Mouse (Mus musculus) monocyte, adult 5-6 weeks (primary cell): ENCODE results near the gene Acot7. TPM values are rescaled to one million over a fixed set of nuclear protein-coding genes. Genes with fewer than 3 reads are reported as not detected.
A peak's percentile ranks its signal among the peaks of the same experiment; 100 is the strongest.

Experiments
- ATAC-seq: fragments of 153-309, 156-312 bp; replicated peaks from 2 replicates; pipeline ENCODE4 v1.8.0; 2017; ENCODE audit warnings: mild to moderate bottlenecking; ENCODE audit not compliant: low TSS enrichment, insufficient number of reproducible peaks, severe bottlenecking, poor library complexity, low FRiP score
- total RNA-seq: library from RNA; stranded (forward); fragments of 200-1000, 200-491, 200-594 nt; gene quantifications from 3 replicates; pipeline ENCODE4 v1.2.3, GENCODE M21; 2017

Acot7 gene
- total RNA-seq, 1 experiment from 2014 or later = 30.9 TPM

GRCm38 (mm10) chr4:152281601-152282000 lies 103.7 kb downstream of the Acot7 start:
- ATAC-seq = no peak

- no peak for ATAC-seq
Measured at GRCm38 (mm10) chr4:152282721-152283120, 104.8 kb downstream of the Acot7 start.

- peak; percentile 44; the same call in 1 of the 2 replicates for ATAC-seq
Measured at GRCm38 (mm10) chr4:152283186-152283950, 105.4 kb downstream of the Acot7 start.

GRCm38 (mm10) chr4:152285505-152285904 lies 107.6 kb downstream of the Acot7 start:
- no peak for ATAC-seq

GRCm38 (mm10) chr4:152286183-152286582 lies 108.2 kb downstream of the Acot7 start:
- ATAC-seq = no peak

GRCm38 (mm10) chr4:152286887-152287286 lies 109.0 kb downstream of the Acot7 start:
- no peak for ATAC-seq

- ATAC-seq = no peak
Measured at GRCm38 (mm10) chr4:152287317-152288120, 109.6 kb downstream of the Acot7 start.

GRCm38 (mm10) chr4:152288398-152288945 lies 110.5 kb downstream of the Acot7 start:
- no peak for ATAC-seq

GRCm38 (mm10) chr4:152290385-152290784 lies 112.5 kb downstream of the Acot7 start:
- no peak for ATAC-seq

GRCm38 (mm10) chr4:152290991-152291390 lies 113.1 kb downstream of the Acot7 start:
- no peak for ATAC-seq

- ATAC-seq = no peak
Measured at GRCm38 (mm10) chr4:152291562-152291961, 113.6 kb downstream of the Acot7 start, which contains the start of gene Hes3. TSS of gene Hes3 (minus strand) at chr4:152291662.

- ATAC-seq = no peak
Measured at GRCm38 (mm10) chr4:152292102-152292765, 114.3 kb downstream of the Acot7 start.

- ATAC-seq = no peak
Measured at GRCm38 (mm10) chr4:152294188-152294929, 116.4 kb downstream of the Acot7 start.

GRCm38 (mm10) chr4:152295916-152296315 lies 118.0 kb downstream of the Acot7 start:
- ATAC-seq = no peak

GRCm38 (mm10) chr4:152296371-152296770 lies 118.4 kb downstream of the Acot7 start:
- no peak for ATAC-seq

GRCm38 (mm10) chr4:152296874-152297861 lies 119.2 kb downstream of the Acot7 start, which contains the start of gene Icmt:
TSS of gene Icmt (plus strand) at chr4:152297227.
- ATAC-seq = peak; percentile 76

- no peak for ATAC-seq
Measured at GRCm38 (mm10) chr4:152298836-152299235, 120.9 kb downstream of the Acot7 start.
